Mouse (Mus musculus) CD4-positive, CD25-positive, alpha-beta regulatory T cell, adult 2 months (primary cell): ENCODE data around the gene Alyref.
"Not testable (repeated sequence)": the region's sequence is repeated elsewhere in the genome, so short reads cannot be mapped to it uniquely, and the experiment has no call there.

Experiments
- DNase-seq: peaks from one replicate; pipeline ENCODE4 v3.0.0-alpha.2; 2012; ENCODE audit warnings: low read depth, low spot score

The Alyref gene

DNA sequence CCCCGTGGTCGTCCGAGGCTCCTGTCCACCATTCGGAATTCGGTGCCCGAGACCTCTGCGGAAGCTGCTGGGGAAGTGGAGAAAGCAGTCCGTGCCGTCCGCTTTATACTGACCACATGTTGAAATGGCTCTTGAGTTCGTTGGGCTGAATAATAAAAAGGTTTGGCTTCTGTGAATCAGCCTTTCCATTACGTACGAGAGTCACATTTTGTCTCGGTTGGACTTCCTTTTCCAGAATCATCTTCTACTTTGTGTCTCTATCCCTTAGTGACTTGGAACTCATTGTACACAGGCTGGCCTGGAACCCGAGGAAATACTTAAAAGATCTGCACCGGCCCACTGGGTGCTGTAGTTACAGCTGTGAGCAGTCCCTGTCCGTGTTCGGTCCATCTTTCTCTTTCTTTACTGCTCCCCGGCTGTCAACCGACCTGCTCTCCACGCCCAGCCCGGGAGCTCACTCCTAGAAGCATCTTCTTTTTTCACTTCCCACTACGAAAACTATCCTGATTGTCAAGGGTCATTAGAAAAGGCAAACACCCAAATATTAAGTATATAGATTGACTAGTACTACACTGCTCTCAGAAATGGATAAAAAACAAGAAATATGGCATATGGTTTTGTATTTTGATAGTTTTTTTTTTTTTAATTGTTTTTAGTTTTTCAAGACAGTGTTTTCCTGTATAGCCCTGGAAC is 24.4 kb downstream of the Alyref start:
- peak; percentile 84 for DNase-seq

DNA sequence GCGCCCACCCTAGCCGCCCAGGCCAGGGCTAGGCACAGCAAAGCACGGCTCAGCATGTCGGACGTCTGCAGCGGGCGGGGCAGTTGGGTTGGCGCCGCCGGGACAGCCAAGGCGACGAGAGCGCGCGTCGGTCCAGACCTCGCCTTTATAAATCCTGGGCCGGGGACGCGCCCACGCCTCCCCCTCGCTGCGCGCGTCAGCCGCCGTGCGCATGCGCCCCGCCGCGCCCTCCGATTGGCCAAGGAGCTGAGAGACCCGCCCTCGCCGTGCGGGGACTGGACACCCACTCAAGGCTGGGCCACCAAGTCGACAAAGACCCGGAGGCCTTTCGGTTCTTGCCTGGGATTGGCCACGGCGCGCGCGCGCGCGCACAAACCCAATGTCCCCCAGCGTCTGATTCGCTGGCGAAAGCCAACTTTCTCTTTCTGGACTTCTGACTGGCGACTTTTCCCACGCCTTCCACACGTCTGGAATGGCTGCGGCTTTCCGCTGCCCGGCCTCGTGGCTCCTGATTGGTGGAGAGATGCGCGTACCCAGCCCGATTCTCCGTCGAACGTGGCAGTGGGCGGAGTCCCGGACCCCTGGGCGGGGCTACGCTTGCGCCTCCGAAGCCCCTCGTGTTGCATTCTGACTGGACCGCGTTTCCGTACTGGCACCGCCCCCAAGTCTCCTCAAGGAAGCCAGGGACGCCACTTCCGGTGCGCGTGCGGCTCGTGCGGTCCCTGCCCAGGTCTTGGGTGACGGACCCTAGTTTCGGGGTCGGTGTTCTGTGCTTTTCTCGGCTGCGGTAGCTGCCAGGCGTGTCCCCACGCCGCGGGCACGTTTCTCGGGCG is 25.2 kb downstream of the Alyref start, which contains the start of gene P4hb:
P4hb (minus strand) TSS at position 502 of the 833 bp plus-strand sequence.
- peak; percentile 98 for DNase-seq

GRCm38 (mm10) chr11:120572417-120572751 is 25.8 kb downstream of the Alyref start:
- no peak for DNase-seq

DNA sequence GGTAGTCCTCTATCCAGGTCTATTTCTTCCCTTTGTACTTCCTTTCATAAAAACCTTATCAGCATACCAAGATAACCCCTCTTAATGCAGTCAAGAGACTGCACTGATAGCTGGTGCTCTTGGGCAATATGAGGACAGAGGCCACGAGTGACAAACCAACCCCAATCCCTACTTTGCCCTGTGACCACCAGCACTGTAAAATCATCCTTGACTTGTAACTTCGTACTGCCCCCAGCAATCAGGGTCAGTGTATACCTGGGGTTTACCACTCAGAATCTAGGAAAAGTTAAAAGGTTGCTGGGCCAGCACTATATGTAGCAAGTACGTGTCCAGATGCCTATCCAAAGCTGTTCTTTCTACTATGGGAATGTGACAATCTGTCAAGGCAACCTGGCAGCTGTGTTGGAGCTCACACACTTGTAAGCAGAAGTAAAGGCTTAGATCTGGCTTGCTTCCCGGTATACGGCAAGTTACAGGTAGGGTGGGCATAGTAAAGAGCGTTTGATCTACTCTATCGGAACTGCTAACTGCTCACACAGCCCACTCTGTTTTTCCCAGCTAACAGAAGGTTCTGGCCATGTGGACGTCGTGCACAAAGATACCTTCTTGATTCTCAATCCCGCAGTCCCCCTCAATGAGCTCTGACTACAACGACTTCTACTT is 26.3 kb downstream of the Alyref start:
- DNase-seq: no peak

DNA sequence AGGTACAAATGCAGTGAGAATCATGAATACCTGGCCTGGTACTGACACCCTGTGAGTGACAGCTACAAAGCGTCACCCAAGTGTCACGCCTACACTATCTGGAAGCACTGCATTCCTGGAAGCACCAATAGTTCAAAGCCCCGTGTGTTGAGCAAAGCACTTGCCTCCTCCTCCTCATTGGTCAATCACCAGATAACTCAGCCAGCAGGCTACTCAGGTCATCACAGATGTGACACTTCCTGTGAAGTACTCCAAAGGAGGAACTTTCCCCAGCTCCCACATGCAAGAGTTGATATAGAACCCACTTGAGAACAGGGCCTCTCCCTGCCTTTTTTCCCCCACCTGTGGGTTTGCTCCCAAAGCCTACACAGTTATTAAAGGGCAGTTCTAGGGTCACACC is 27.0 kb downstream of the Alyref start:
- DNase-seq: no peak

DNA sequence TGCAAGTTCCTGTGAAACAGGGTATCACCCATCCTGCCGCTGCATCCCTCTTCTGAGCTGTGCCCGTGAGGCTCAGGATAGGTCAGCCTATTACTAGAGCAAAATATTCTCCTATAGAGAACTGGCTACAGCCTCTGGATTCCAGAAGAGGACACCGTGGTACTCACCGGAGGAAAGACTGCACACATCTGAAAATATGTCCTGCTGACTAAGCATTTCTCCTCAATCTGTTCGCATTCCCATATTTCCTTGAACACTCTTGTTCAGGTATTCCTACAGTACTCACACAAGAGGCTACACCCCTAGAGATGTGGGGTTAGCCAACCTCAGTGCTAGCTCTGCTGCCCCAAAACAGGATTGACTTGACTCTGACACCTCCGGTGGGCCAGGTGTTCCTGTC is 29.8 kb downstream of the Alyref start:
- no peak for DNase-seq

GRCm38 (mm10) chr11:120565114-120565513 is 33.1 kb downstream of the Alyref start:
- DNase-seq: no peak

GRCm38 (mm10) chr11:120562949-120563348 is 35.2 kb downstream of the Alyref start:
- DNase-seq: no peak

DNA sequence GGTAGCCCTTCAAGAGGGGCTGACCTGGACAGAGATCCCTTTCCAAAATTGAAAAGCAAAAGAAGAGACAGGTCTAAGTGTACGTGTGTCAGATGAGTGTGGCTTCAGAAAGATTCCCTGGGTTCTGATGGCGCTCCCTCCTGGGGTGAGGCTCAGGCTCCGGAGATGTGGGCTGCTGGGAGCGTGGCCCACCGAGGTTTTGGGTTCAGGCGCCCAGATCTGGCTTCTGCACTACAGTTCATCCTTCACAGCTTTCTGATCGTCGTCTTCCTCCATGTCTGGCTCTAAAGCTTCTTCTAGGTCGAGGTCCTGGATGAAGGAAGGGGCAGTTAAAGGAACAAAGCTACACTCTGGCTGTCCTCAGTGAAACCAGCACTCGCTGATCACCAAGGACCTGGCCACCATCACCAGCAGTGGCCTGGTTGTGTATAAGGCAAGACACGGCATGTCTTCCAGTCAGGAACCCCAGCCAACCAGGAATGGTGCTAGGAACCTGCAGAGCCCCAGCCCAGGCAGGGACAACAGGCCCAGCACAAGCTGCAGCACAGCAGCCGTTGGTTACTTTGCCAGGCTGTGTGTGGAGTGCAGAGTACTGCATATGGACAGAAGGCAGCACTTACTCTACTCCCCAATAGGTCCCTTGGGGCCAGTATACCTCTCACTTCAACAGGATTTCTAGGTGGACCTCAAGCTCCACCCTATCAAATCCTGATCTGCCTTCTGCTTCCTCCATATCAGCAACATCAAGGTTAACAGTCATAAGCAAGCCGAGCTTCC is 37.0 kb downstream of the Alyref start:
- no peak for DNase-seq

- DNase-seq: not testable (repeated sequence)
These were observed 39.3 kb downstream of the Alyref start for GRCm38 (mm10) chr11:120558843-120559242.

DNA sequence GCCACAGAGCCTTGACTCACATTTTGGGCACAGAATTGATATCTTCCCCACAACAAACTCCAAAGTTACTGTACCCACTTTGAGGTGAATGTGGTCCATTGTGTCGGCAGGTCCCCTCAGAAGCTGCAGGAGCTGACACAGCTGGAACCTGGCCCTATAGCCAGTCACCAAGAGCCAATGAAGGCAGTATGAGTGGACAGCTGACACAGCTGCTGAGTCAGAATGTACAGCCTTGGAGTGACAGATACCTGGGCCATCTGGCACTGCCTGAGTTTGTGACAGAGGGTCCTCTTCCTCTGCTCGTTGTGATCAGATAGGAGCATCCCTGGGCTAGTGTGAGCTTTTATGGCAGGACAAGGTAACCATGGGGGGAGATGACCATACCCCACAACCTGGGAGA is 42.9 kb downstream of the Alyref start:
- no peak for DNase-seq

GRCm38 (mm10) chr11:120554834-120555233 is 43.3 kb downstream of the Alyref start:
- no peak for DNase-seq

DNA sequence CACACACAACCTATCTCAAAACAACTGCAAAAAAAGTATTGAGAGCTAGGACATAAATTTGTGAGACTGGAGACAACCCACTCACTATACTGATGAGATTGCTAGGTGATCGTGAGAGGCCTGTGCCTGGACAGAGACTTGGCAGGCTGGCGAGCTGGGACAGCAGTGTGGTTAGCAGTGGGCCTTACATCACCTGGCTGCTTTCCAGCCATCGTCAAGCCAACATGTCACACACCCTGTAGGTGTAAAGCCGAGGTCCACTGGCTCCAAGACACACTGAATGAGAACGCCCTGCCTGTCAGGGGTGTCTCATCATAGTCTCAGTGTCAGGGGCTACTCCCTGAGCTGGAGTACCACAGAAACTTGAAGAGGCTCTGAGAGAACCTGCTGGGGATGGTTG is 45.4 kb downstream of the Alyref start:
- no peak for DNase-seq

GRCm38 (mm10) chr11:120550810-120551440 is 47.2 kb downstream of the Alyref start, which contains the start of gene Ppp1r27:
Ppp1r27 (minus strand) TSS chr11:120551132.
- no peak for DNase-seq

DNA sequence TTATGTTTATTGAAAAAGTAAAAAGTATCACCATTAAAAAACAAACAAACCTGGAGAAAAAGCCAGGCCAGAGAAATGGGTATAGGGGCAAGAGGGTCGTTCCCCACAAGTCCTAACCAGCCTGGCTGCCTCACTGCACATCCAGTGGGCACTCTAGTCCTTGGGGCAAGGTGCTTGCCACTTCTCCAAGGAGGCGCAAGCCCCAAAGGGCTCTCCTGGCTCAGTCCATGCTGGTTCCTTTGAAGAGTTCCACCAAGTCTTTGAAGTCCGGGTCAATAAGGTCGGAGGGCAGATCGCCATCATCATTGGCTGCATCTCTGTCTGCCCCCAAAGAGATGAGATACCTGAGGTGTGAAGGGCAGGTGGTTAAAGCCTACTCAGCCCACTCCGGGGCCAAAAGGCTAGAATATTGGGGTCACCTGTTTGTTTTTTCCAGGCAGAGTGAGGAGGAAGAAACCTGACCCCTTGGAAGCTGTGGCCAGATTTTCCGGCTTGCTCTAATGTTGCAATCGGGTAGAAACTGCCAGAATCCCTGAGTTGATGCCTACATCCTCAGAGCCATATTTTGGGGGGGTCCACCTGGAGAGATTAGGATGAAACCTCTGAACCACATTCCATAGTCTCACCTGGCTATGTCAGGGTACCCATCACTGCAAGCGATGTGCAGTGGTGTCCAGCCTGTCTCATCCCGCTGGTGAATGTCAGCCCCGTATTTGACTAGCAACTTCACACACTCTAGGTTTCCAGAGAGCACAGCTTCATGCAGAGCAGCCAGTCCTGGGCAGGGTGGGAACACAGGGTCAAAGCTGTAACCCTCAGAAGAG is 48.0 kb downstream of the Alyref start:
- no peak for DNase-seq

GRCm38 (mm10) chr11:120549168-120549945 is 48.8 kb downstream of the Alyref start, which contains the start of gene Mcrip1:
Mcrip1 (minus strand) TSS chr11:120549727.
- DNase-seq: peak; percentile 97

DNA sequence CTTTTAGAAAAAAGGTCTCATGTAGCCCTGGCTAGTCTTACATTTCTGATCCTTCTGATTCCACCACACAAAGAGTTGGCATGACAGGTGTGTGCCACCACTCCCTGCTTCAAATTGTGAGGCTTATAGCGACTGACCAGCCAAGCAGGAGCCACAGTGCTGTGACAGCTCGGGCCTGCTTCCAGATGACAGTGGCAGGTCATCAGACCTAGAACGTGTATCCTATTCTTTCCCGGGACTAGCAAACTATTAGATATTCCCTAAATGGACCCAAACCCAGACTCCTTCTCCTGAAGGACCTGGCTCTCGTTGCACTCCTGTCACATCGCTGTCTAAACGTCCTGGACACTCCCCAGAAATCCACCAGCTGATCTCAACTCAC is 49.4 kb downstream of the Alyref start:
- no peak for DNase-seq

GRCm38 (mm10) chr11:120548214-120548613 is 50.0 kb downstream of the Alyref start:
- no peak for DNase-seq

DNA sequence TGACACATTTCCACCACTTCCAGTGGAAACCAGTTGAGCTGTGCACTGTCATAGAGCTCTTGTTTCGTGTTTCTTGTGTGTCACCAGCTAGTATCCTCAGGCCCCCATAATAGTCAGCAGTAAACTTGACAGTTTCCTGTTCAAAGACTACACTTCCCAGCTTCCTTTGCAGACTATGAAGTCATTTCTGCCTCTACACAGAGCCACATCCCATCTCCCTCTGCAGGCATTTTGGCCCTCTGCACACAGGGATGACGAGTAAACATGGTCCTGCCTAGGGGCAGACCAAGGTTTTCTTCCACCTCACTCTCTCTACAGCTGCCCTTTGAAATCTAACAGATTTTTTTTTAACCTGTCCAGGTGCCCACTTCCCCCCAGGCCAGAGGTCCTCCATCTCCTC is 50.7 kb downstream of the Alyref start:
- peak; percentile 36 for DNase-seq
